Mouse (Mus musculus): Measurements from ENCODE around the gene Ttn. TPM values are rescaled to one million over a fixed set of nuclear protein-coding genes. Genes with fewer than 3 reads are reported as not detected.
"Not testable (repeated sequence)": the region's sequence is repeated elsewhere in the genome, so short reads cannot be mapped to it uniquely, and the experiment has no call there.

The Ttn gene
- polyA plus RNA-seq (2014; fragmentation: Nextera tagmentation; extraction: Ambion mirVana): 706 and 736 TPM in 2 replicates

- ATAC-seq (ENCODE audit: insufficient number of reproducible peaks, insufficient read depth, low FRiP score, low read depth): peak; percentile 93
- Histone ChIP-seq H3K9me3 (ENCODE audit: control insufficient read depth, low read length) (no peaks in the 10 kb centered on the region), H3K4me2 (ENCODE audit: low read length) (peak within 1 kb of the TSS; percentile 66), H3K27ac (replicated peaks in 1 of 2; ENCODE audit: control insufficient read depth in 1 of 2, insufficient read depth in 1 of 2, low read depth in 2 of 2, low read length in 2 of 2) (peak within 1 kb of the TSS; percentile 99 to 100), H3K9ac (ENCODE audit: low read length) (peak within 1 kb of the TSS; percentile 91), H3K4me3 (ENCODE audit: control insufficient read depth in 1 of 2, insufficient read depth in 1 of 2, low read depth in 1 of 2, low read length in 2 of 2) (peak within 1 kb of the TSS; percentile 63 to 88), H3K27me3 (ENCODE audit: control insufficient read depth, insufficient read depth, low read length) (no peaks in the 10 kb centered on the region), H3K36me3 (ENCODE audit: control insufficient read depth, insufficient read depth, low read length) (peaks cover 22% of the 10 kb centered on the region), H3K4me1 (ENCODE audit: control insufficient read depth in 2 of 2, insufficient read depth in 2 of 2, low read length in 2 of 2) (peaks cover 9 to 17% of the 10 kb centered on the region in 2 experiments)
- WGBS: 28% methylated on average over 18 of the region's 18 CpGs
These were observed at the start of gene Ttn for GRCm38 (mm10) chr2:76982391-76983145. Gene Ttn, minus strand, starts transcription at chr2:76982547.

GRCm38 (mm10) chr2:77020649-77021048 lies 38.3 kb upstream of the Ttn start:
- no peak for ATAC-seq (ENCODE audit: insufficient number of reproducible peaks, insufficient read depth, low FRiP score, low read depth)

GRCm38 (mm10) chr2:77017735-77018134 lies 35.4 kb upstream of the Ttn start:
- Histone ChIP-seq H3K4me1 (ENCODE audit: control insufficient read depth in 2 of 2, insufficient read depth in 2 of 2, low read length in 2 of 2) (peaks cover 2 to 6% of the 10 kb centered on the region in 2 experiments; a peak in 1 of 4 replicates), H3K4me2 (ENCODE audit: low read length) (no peak overlapping the region), H3K27ac (replicated peaks in 1 of 2; ENCODE audit: control insufficient read depth in 1 of 2, insufficient read depth in 1 of 2, low read depth in 2 of 2, low read length in 2 of 2) (no peak overlapping the region), H3K36me3 (ENCODE audit: control insufficient read depth, insufficient read depth, low read length) (peaks cover 82% of the 10 kb centered on the region), H3K4me3 (ENCODE audit: control insufficient read depth in 1 of 2, insufficient read depth in 1 of 2, low read depth in 1 of 2, low read length in 2 of 2) (no peak overlapping the region), H3K9ac (ENCODE audit: low read length) (no peak overlapping the region), H3K27me3 (ENCODE audit: control insufficient read depth, insufficient read depth, low read length) (no peaks in the 10 kb centered on the region), H3K9me3 (ENCODE audit: control insufficient read depth, low read length) (no peaks in the 10 kb centered on the region)
- WGBS: 82% methylated on average over 4 of the region's 4 CpGs
- ATAC-seq (ENCODE audit: insufficient number of reproducible peaks, insufficient read depth, low FRiP score, low read depth): no peak

More at GRCm38 (mm10) chr2:77020649-77021048, 38.3 kb upstream of the Ttn start:
- Histone ChIP-seq H3K36me3 (ENCODE audit: control insufficient read depth, insufficient read depth, low read length) (peaks cover 90% of the 10 kb centered on the region), H3K4me2 (ENCODE audit: low read length) (no peak overlapping the region), H3K27ac (replicated peaks in 1 of 2; ENCODE audit: control insufficient read depth in 1 of 2, insufficient read depth in 1 of 2, low read depth in 2 of 2, low read length in 2 of 2) (no peak overlapping the region), H3K27me3 (ENCODE audit: control insufficient read depth, insufficient read depth, low read length) (no peaks in the 10 kb centered on the region), H3K4me3 (ENCODE audit: control insufficient read depth in 1 of 2, insufficient read depth in 1 of 2, low read depth in 1 of 2, low read length in 2 of 2) (no peak overlapping the region), H3K9ac (ENCODE audit: low read length) (no peak overlapping the region), H3K9me3 (ENCODE audit: control insufficient read depth, low read length) (no peaks in the 10 kb centered on the region), H3K4me1 (ENCODE audit: control insufficient read depth in 2 of 2, insufficient read depth in 2 of 2, low read length in 2 of 2) (no peaks in the 10 kb centered on the region)
- WGBS: 67% methylated on average over 2 of the region's 2 CpGs

GRCm38 (mm10) chr2:77013449-77013848 lies 31.1 kb upstream of the Ttn start:
- Histone ChIP-seq H3K4me1 (ENCODE audit: control insufficient read depth in 2 of 2, insufficient read depth in 2 of 2, low read length in 2 of 2) (peaks cover 5 to 12% of the 10 kb centered on the region in 2 experiments; a peak in 2 of 4 replicates), H3K36me3 (ENCODE audit: control insufficient read depth, insufficient read depth, low read length) (peaks cover 66% of the 10 kb centered on the region), H3K27ac (replicated peaks in 1 of 2; ENCODE audit: control insufficient read depth in 1 of 2, insufficient read depth in 1 of 2, low read depth in 2 of 2, low read length in 2 of 2) (peak overlapping the region in 1 of 2 experiments; percentile 50; a peak in 1 of 4 replicates)
- 60% methylated on average over 6 of the region's 6 CpGs for WGBS
- not testable (repeated sequence) for H3K9ac ChIP-seq (ENCODE audit: low read length); H3K4me3 ChIP-seq (ENCODE audit: control insufficient read depth in 1 of 2, insufficient read depth in 1 of 2, low read depth in 1 of 2, low read length in 2 of 2); ATAC-seq (ENCODE audit: insufficient number of reproducible peaks, insufficient read depth, low FRiP score, low read depth); H3K4me2 ChIP-seq (ENCODE audit: low read length); H3K9me3 ChIP-seq (ENCODE audit: control insufficient read depth, low read length); H3K27me3 ChIP-seq (ENCODE audit: control insufficient read depth, insufficient read depth, low read length)

GRCm38 (mm10) chr2:77011981-77012380 lies 29.6 kb upstream of the Ttn start:
- H3K9me3 ChIP-seq (ENCODE audit: control insufficient read depth, low read length): no peaks in the 10 kb centered on the region
- WGBS: 51% methylated on average over 5 of the region's 5 CpGs
- no peaks in the 10 kb centered on the region for H3K27me3 ChIP-seq (ENCODE audit: control insufficient read depth, insufficient read depth, low read length)
- peak; percentile 66; the same call in 1 of the 2 replicates for ATAC-seq (ENCODE audit: insufficient number of reproducible peaks, insufficient read depth, low FRiP score, low read depth)
- 0 out of 2 replicates have a peak overlapping the region, but pooled peaks have one; percentile 48 for H3K9ac ChIP-seq (ENCODE audit: low read length)
- peak overlapping the region in 1 of 2 experiments; percentile 6; a peak in 1 of 4 replicates for H3K27ac ChIP-seq (replicated peaks in 1 of 2; ENCODE audit: control insufficient read depth in 1 of 2, insufficient read depth in 1 of 2, low read depth in 2 of 2, low read length in 2 of 2)
- H3K4me2 ChIP-seq (ENCODE audit: low read length): no peak overlapping the region
- H3K36me3 ChIP-seq (ENCODE audit: control insufficient read depth, insufficient read depth, low read length): peaks cover 54% of the 10 kb centered on the region
- peaks cover 5 to 12% of the 10 kb centered on the region in 2 experiments; a peak in 2 of 4 replicates for H3K4me1 ChIP-seq (ENCODE audit: control insufficient read depth in 2 of 2, insufficient read depth in 2 of 2, low read length in 2 of 2)
- no peak overlapping the region for H3K4me3 ChIP-seq (ENCODE audit: control insufficient read depth in 1 of 2, insufficient read depth in 1 of 2, low read depth in 1 of 2, low read length in 2 of 2)

- Histone ChIP-seq H3K36me3 (ENCODE audit: control insufficient read depth, insufficient read depth, low read length) (peaks cover 20% of the 10 kb centered on the region), H3K9ac (ENCODE audit: low read length) (no peak overlapping the region), H3K4me2 (ENCODE audit: low read length) (no peak overlapping the region), H3K4me1 (ENCODE audit: control insufficient read depth in 2 of 2, insufficient read depth in 2 of 2, low read length in 2 of 2) (no peaks in the 10 kb centered on the region), H3K27me3 (ENCODE audit: control insufficient read depth, insufficient read depth, low read length) (no peaks in the 10 kb centered on the region), H3K4me3 (ENCODE audit: control insufficient read depth in 1 of 2, insufficient read depth in 1 of 2, low read depth in 1 of 2, low read length in 2 of 2) (no peak overlapping the region), H3K9me3 (ENCODE audit: control insufficient read depth, low read length) (no peaks in the 10 kb centered on the region), H3K27ac (replicated peaks in 1 of 2; ENCODE audit: control insufficient read depth in 1 of 2, insufficient read depth in 1 of 2, low read depth in 2 of 2, low read length in 2 of 2) (no peak overlapping the region)
- no peak for ATAC-seq (ENCODE audit: insufficient number of reproducible peaks, insufficient read depth, low FRiP score, low read depth)
- WGBS: 74% methylated on average over 7 of the region's 7 CpGs
These were observed 24.7 kb upstream of the Ttn start for GRCm38 (mm10) chr2:77007015-77007414.

- Histone ChIP-seq H3K9ac (ENCODE audit: low read length) (no peak overlapping the region), H3K27me3 (ENCODE audit: control insufficient read depth, insufficient read depth, low read length) (no peaks in the 10 kb centered on the region), H3K27ac (replicated peaks in 1 of 2; ENCODE audit: control insufficient read depth in 1 of 2, insufficient read depth in 1 of 2, low read depth in 2 of 2, low read length in 2 of 2) (no peak overlapping the region), H3K9me3 (ENCODE audit: control insufficient read depth, low read length) (no peaks in the 10 kb centered on the region), H3K4me3 (ENCODE audit: control insufficient read depth in 1 of 2, insufficient read depth in 1 of 2, low read depth in 1 of 2, low read length in 2 of 2) (no peak overlapping the region), H3K4me1 (ENCODE audit: control insufficient read depth in 2 of 2, insufficient read depth in 2 of 2, low read length in 2 of 2) (peaks cover 0 to 2% of the 10 kb centered on the region in 2 experiments; a peak in 2 of 4 replicates), H3K4me2 (ENCODE audit: low read length) (no peak overlapping the region), H3K36me3 (ENCODE audit: control insufficient read depth, insufficient read depth, low read length) (no peaks in the 10 kb centered on the region)
- WGBS: 66% methylated on average over 2 of the region's 2 CpGs
- no peak for ATAC-seq (ENCODE audit: insufficient number of reproducible peaks, insufficient read depth, low FRiP score, low read depth)
These were observed 20.8 kb upstream of the Ttn start for GRCm38 (mm10) chr2:77003148-77003547.
